Mouse (Mus musculus): Measurements from ENCODE around the gene Tnfrsf8.

GRCm38 (mm10) chr4:145221379-145221778, 93.6 kb downstream of the Tnfrsf8 start:
- no peak for TF ChIP-seq CTCF (IDR thresholded peaks at IDR 0.05; ENCODE audit: extremely low read depth, insufficient read depth, low read length)
- no peak for TF ChIP-seq POLR2A (IDR thresholded peaks at IDR 0.05; ENCODE audit: extremely low read depth, insufficient read depth, low read length)

Data from cortical plate, adult 2 months (tissue).